In genomic region chr3:152568455-152569241, GRCm38 (mm10) we compare ENCODE assay signal across 11 mouse cellular contexts.
DNase-seq lines count a peak whose midpoint lies in the region; ATAC-seq and TF ChIP-seq lines count a peak whose summit lies in the region.
"Had no signal": no experiment of that assay in that cellular context is flagged by ENCODE, and none has a peak within 500 bp of the region (broad histone marks: within the 10 kb centered on the region; RNA-seq: fewer than 3 reads in every experiment).

No protein-coding gene starts in this region.

- TF ChIP-seq POLR2A in embryonic fibroblast, embryonic 13.5 days (IDR thresholded peaks at IDR 0.05; ENCODE audit: low read depth, low read length): peak; percentile 42; the same call in 1 of the 2 replicates

- H3K36me3 ChIP-seq in intestine, embryonic 14.5 days (ENCODE audit: control insufficient read depth, insufficient read depth, low read length): no peaks in the 10 kb centered on the region
- H3K36me3 ChIP-seq in intestine, postnatal 0 days (ENCODE audit: control insufficient read depth, insufficient read depth): no peaks in the 10 kb centered on the region

- no peaks in the 10 kb centered on the region for H3K9me3 ChIP-seq in intestine, embryonic 14.5 days (ENCODE audit: control insufficient read depth, low read length)
- no peaks in the 10 kb centered on the region for H3K9me3 ChIP-seq in intestine, postnatal 0 days (ENCODE audit: control insufficient read depth)

- peaks cover 14% of the 10 kb centered on the region for H3K4me1 ChIP-seq in intestine, embryonic 14.5 days (replicated peaks; ENCODE audit: control insufficient read depth, insufficient read depth, low read length)
- H3K4me1 ChIP-seq in intestine, postnatal 0 days (replicated peaks; ENCODE audit: control insufficient read depth, insufficient read depth, low read length): 0 out of 2 replicates have a peak, but pooled peaks cover 6% of the 10 kb centered on the region
- peaks cover 9% of the 10 kb centered on the region; the same call in 1 of the 2 replicates for H3K4me1 ChIP-seq in embryonic fibroblast, embryonic 13.5 days (ENCODE audit: control insufficient read depth, insufficient read depth, low read length)

- intact Hi-C loops in gastrocnemius, postnatal 14 days (cut with DNase I; ENCODE audit: low total_unique reads): no loop called here

- H3K9ac ChIP-seq in intestine, embryonic 14.5 days (ENCODE audit: low read length): no peak overlapping the region
- H3K9ac ChIP-seq in intestine, postnatal 0 days (ENCODE audit: low read depth, low read length): no peak overlapping the region

- H3K27me3 ChIP-seq in intestine, embryonic 14.5 days (replicated peaks; ENCODE audit: control insufficient read depth, insufficient read depth, low read length): no peaks in the 10 kb centered on the region
- no peaks in the 10 kb centered on the region for H3K27me3 ChIP-seq in intestine, postnatal 0 days (replicated peaks; ENCODE audit: control insufficient read depth, insufficient read depth, low read length)

- no peak for DNase-seq in intestine, embryonic 14.5 days (ENCODE audit: low spot score)
- peak; percentile 85 for DNase-seq in NIH3T3 (ENCODE audit: low read depth)
- peak; percentile 25 to 50 for DNase-seq in kidney, postnatal 36 days
- no peak for DNase-seq in gastrocnemius, postnatal 14 days
- DNase-seq in spleen, postnatal 10 days (ENCODE audit: low spot score in 2 of 2): no peak
- no peak for DNase-seq in right cerebral cortex, adult 18-20 months
- DNase-seq: adrenal gland, postnatal 14 days; cerebellum, adult 9-10 months; retina, postnatal 1 day had no signal

- no peak for TF ChIP-seq CTCF in intestine, postnatal 0 days (IDR thresholded peaks at IDR 0.05; ENCODE audit: low read depth)
- no peak for TF ChIP-seq CTCF in embryonic fibroblast, embryonic 13.5 days (IDR thresholded peaks at IDR 0.05; ENCODE audit: borderline replicate concordance, insufficient read depth, low read length)

- H3K4me3 ChIP-seq in intestine, embryonic 14.5 days (ENCODE audit: low read depth, low read length): no peak overlapping the region
- H3K4me3 ChIP-seq in intestine, postnatal 0 days (ENCODE audit: low read depth, low read length): no peak overlapping the region
- H3K4me3 ChIP-seq in embryonic fibroblast, embryonic 13.5 days (ENCODE audit: insufficient read depth, low read length): no peak overlapping the region

- peak overlapping the region; percentile 20; the same call in 1 of the 2 replicates for H3K4me2 ChIP-seq in intestine, embryonic 14.5 days (ENCODE audit: low read length)
- H3K4me2 ChIP-seq in intestine, postnatal 0 days (replicated peaks; ENCODE audit: low read depth): no peak overlapping the region

- 36% methylated on average over 9 of the region's 9 CpGs for WGBS in intestine, embryonic 14.5 days
- WGBS in intestine, postnatal 0 days: 48% methylated on average over 9 of the region's 9 CpGs

- peak; percentile 76 for ATAC-seq in intestine, embryonic 14.5 days (replicated peaks; ENCODE audit: low FRiP score, low TSS enrichment, low read depth)
- no peak for ATAC-seq in intestine, postnatal 0 days

- H3K27ac ChIP-seq in intestine, embryonic 14.5 days (ENCODE audit: low read depth): peak overlapping the region; percentile 51
- no peak overlapping the region for H3K27ac ChIP-seq in intestine, postnatal 0 days (ENCODE audit: low read depth, low read length)
- peak overlapping the region; percentile 93 for H3K27ac ChIP-seq in embryonic fibroblast, embryonic 13.5 days (ENCODE audit: insufficient read depth, low read length)

Comparison
In these comparisons a context has a peak if more than half of its experiments do, and no peak if none do; other contexts are left out.
1. DNase-seq: peak in NIH3T3 (single experiment) and kidney, postnatal 36 days (2 of 2); none in intestine, embryonic 14.5 days (single experiment), gastrocnemius, postnatal 14 days (single experiment), spleen, postnatal 10 days (0 of 2) and right cerebral cortex, adult 18-20 months (single experiment).